Mouse (Mus musculus) lung, postnatal 0 days (tissue): ENCODE measurements around the gene Plxna3. TPM values are rescaled to one million over a fixed set of nuclear protein-coding genes. Genes with fewer than 3 reads are reported as not detected.
"Not testable (repeated sequence)": the region's sequence is repeated elsewhere in the genome, so short reads cannot be mapped to it uniquely, and the experiment has no call there.

Experiments used
- ATAC-seq: fragments of 200-750 bp; cut with Nextera tagmentation; 2 replicates; pipeline ENCODE4 v1.8.0; 2017; ENCODE audit warnings: moderate library complexity
- DNase-seq: peaks from one replicate; pipeline ENCODE4 v3.0.0-alpha.2; 2016; ENCODE audit warnings: low spot score
- H3K27ac ChIP-seq: fragments of 300-500 bp; sonication (generic); 2 replicates; pipeline ENCODE4 v1.5.1; 2014; ENCODE audit warnings: antibody characterized with exemption, mild to moderate bottlenecking, low read length, mixed read lengths
- H3K27me3 ChIP-seq: fragments of 300-500 bp; sonication (generic); replicated peaks from 2 replicates; pipeline ENCODE4 v1.6.1; 2014; ENCODE audit warnings: low read length, mixed read lengths; ENCODE audit not compliant: insufficient read depth
- H3K36me3 ChIP-seq: fragments of 300-500 bp; sonication (generic); 2 replicates; pipeline ENCODE4 v1.6.1; 2014; ENCODE audit warnings: low read length, mixed read lengths; ENCODE audit not compliant: insufficient read depth
- H3K4me1 ChIP-seq: fragments of 300-500 bp; sonication (generic); 2 replicates; pipeline ENCODE4 v1.6.1; 2014; ENCODE audit warnings: antibody characterized with exemption, low read depth, low read length, mixed read lengths; ENCODE audit not compliant: insufficient read depth
- H3K4me2 ChIP-seq: fragments of 300-500 bp; sonication (generic); replicated peaks from 2 replicates; pipeline ENCODE4 v1.6.1; 2014; ENCODE audit warnings: low read depth, mild to moderate bottlenecking, low read length, moderate library complexity, mixed read lengths
- H3K4me3 ChIP-seq: fragments of 300-500 bp; sonication (generic); 2 replicates; pipeline ENCODE4 v1.5.1; 2014; ENCODE audit warnings: low read depth, low read length
- H3K9ac ChIP-seq: fragments of 300-500 bp; sonication (generic); replicated peaks from 2 replicates; pipeline ENCODE4 v1.6.1; 2014; ENCODE audit warnings: low read depth, mild to moderate bottlenecking
- H3K9me3 ChIP-seq: fragments of 300-500 bp; sonication (generic); 2 replicates; pipeline ENCODE4 v1.6.1; 2016; ENCODE audit warnings: low read length, mixed read lengths
- CTCF ChIP-seq: IDR thresholded peaks from 2 replicates; pipeline ENCODE4 v1.5.1; 2016; ENCODE audit warnings: antibody characterized with exemption, mild to moderate bottlenecking
- EP300 ChIP-seq: IDR thresholded peaks from 2 replicates; pipeline ENCODE4 v1.6.1; 2016; ENCODE audit warnings: antibody characterized with exemption, mild to moderate bottlenecking, control low read depth
- WGBS: fragments of 180-500 bp; shearing (Covaris S2); extraction: QIAGEN DNeasy Blood & Tissue Kit; methylation state at CpG from one replicate; pipeline ENCODE4 v1.1.7; 2014; 5-methylcytosine and 5-hydroxymethylcytosine counted together
- polyA plus RNA-seq: library from polyadenylated mRNA; unstranded; fragments of >200 nt; fragmentation: Nextera tagmentation; extraction: Ambion mirVana; gene quantifications from 2 replicates; pipeline ENCODE4 v1.2.1, GENCODE M21; 2015

Gene Plxna3
- polyA plus RNA-seq, 1 experiment from 2014 or later, result 1.6 TPM

- Histone ChIP-seq H3K36me3 (no peaks in the 10 kb centered on the region), H3K27me3 (no peaks in the 10 kb centered on the region), H3K4me3 (peak overlapping the region; percentile 39), H3K9me3 (no peaks in the 10 kb centered on the region), H3K9ac (no peak overlapping the region), H3K27ac (no peak overlapping the region), H3K4me1 (no peaks in the 10 kb centered on the region), H3K4me2 (peak overlapping the region; percentile 66)
- DNase-seq (no peak), ATAC-seq (peak; percentile 8)
- TF ChIP-seq EP300 (no peak), CTCF (no peak)
- 15% methylated on average over 9 of the region's 10 CpGs for WGBS
These were observed 377 bp downstream of the Plxna3 start for GRCm38 (mm10) chrX:74329215-74329671.

GRCm38 (mm10) chrX:74330166-74330930, 1.5 kb downstream of the Plxna3 start:
- Histone ChIP-seq H3K27me3 (no peaks in the 10 kb centered on the region), H3K4me1 (no peaks in the 10 kb centered on the region), H3K27ac (no peak overlapping the region), H3K4me2 (no peak overlapping the region), H3K4me3 (no peak overlapping the region), H3K9me3 (no peaks in the 10 kb centered on the region), H3K9ac (no peak overlapping the region), H3K36me3 (no peaks in the 10 kb centered on the region)
- WGBS, result 25% methylated on average over 2 of the region's 2 CpGs
- ATAC-seq, result no peak
- TF ChIP-seq EP300 (no peak), CTCF (no peak)
- DNase-seq, result no peak

DNA sequence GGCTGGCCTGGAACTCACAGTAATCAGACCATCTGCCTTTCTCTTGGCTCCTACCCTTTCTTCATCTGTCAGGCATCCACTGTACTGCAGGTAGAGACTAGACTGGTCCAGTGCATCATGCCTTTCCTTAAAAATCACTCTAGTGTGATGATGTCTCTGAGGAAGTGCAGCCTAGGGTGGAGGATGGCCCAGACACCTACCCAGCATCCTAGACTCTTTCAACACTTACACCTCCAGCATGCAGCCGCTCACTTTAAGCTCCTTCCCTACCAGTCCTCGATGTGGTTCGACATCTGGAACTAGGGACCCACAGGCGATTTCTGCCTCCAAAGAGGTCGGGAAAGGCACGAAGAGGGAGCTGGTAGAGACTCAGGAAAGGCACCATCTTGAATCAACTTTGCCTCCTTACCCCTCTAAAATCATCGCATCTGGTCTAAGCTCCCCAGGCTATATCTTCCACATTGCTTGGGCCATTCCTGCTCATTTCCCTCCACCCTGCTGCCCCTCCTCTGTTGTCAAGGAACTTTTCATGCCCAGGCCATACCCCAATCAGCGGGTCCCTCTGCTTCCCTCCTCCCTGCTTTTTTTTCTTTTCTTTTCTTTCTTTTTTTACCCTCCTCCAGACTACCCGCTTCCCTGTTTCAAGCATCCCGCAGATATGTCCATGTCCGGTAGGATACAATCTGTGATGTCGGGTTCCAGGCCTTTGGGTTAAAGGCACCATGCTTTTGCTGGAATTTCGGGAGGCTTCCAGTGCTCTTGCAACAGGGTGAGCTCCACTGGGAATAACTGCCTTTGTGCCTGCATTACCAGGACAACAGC, 24.0 kb downstream of the Plxna3 start:
- Histone ChIP-seq H3K4me1 (no peaks in the 10 kb centered on the region), H3K27ac (peak overlapping the region; percentile 38; the same call in 1 of the 2 replicates), H3K4me3 (peak overlapping the region; percentile 38), H3K36me3 (no peaks in the 10 kb centered on the region), H3K9me3 (no peaks in the 10 kb centered on the region), H3K9ac (peak overlapping the region; percentile 44; the same call in 1 of the 2 replicates), H3K27me3 (no peaks in the 10 kb centered on the region), H3K4me2 (peak overlapping the region; percentile 54)
- TF ChIP-seq EP300 (no peak), CTCF (no peak)
- ATAC-seq (peak; percentile 40), DNase-seq (no peak)
- WGBS, result 18% methylated on average over 13 of the region's 13 CpGs

DNA sequence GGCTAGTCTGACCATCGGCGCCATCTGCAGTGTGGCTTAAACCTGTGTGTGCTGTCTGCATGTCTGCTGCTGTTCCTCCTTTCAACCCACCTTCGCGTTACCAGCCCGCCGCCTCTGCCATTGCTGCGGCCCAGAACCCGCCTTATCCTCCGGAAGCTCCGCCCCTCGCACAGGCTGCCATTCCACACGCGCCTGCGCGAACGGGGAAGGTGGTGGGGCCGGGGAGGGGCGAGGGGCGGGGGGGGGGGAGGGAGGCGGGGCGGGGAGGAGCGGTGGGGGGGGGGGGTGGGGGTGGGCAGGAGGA, 24.6 kb downstream of the Plxna3 start, which contains the start of gene Lage3:
TSS of gene Lage3 (minus strand) at position 152 of the 304 bp plus-strand sequence.
- peak within 1 kb of the TSS; percentile 54 for H3K4me2 ChIP-seq
- no peaks in the 10 kb centered on the region for H3K36me3 ChIP-seq
- peak within 1 kb of the TSS; percentile 38 for H3K4me3 ChIP-seq
- DNase-seq (peak; percentile 86), ATAC-seq (peak; percentile 86)
- H3K9ac ChIP-seq, result peak within 1 kb of the TSS; percentile 44; the same call in 1 of the 2 replicates
- no peaks in the 10 kb centered on the region for H3K4me1 ChIP-seq
- no peaks in the 10 kb centered on the region for H3K27me3 ChIP-seq
- TF ChIP-seq CTCF (no peak), EP300 (no peak)
- WGBS, result 15% methylated on average over 11 of the region's 22 CpGs
- H3K27ac ChIP-seq, result peak within 1 kb of the TSS; percentile 38; the same call in 1 of the 2 replicates
- H3K9me3 ChIP-seq, result no peaks in the 10 kb centered on the region

- not testable (repeated sequence) for H3K36me3 ChIP-seq, ATAC-seq, H3K4me2 ChIP-seq, H3K9ac ChIP-seq, H3K27ac ChIP-seq, DNase-seq, H3K4me1 ChIP-seq, H3K9me3 ChIP-seq, H3K4me3 ChIP-seq, H3K27me3 ChIP-seq
- 93% methylated on average over 2 of the region's 3 CpGs for WGBS
These were observed 28.2 kb downstream of the Plxna3 start for GRCm38 (mm10) chrX:74357069-74357468.

- ATAC-seq (peak; percentile 44), DNase-seq (peak; percentile 16)
- 35% methylated on average over 11 of the region's 11 CpGs for WGBS
- no peaks in the 10 kb centered on the region for H3K9me3 ChIP-seq
- H3K27me3 ChIP-seq, result no peaks in the 10 kb centered on the region
- no peaks in the 10 kb centered on the region for H3K4me1 ChIP-seq
- H3K4me2 ChIP-seq, result no peak overlapping the region
- no peak overlapping the region for H3K4me3 ChIP-seq
- no peak overlapping the region for H3K9ac ChIP-seq
- H3K36me3 ChIP-seq, result no peaks in the 10 kb centered on the region
- TF ChIP-seq EP300 (no peak), CTCF (no peak)
- no peak overlapping the region for H3K27ac ChIP-seq
These were observed 30.3 kb downstream of the Plxna3 start for GRCm38 (mm10) chrX:74359171-74359570.
